Mouse (Mus musculus) embryonic facial prominence, embryonic 15.5 days (tissue): Measurements from ENCODE around the gene Actl11. TPM values are rescaled to one million over a fixed set of nuclear protein-coding genes. Genes with fewer than 3 reads are reported as not detected.

ENCODE experiments used
- ATAC-seq: fragments of 200-750 bp; cut with Nextera tagmentation; 2 replicates; pipeline ENCODE4 v1.8.0; 2017; ENCODE audit warnings: low read depth, moderate TSS enrichment; ENCODE audit not compliant: insufficient number of reproducible peaks, low FRiP score, low TSS enrichment
- H3K27ac ChIP-seq: fragments of 300-500 bp; sonication (generic); replicated peaks from 2 replicates; pipeline ENCODE4 v1.5.1; 2015; ENCODE audit warnings: mild to moderate bottlenecking, inconsistent platforms
- H3K27me3 ChIP-seq: fragments of 300-500 bp; sonication (generic); 2 replicates; pipeline ENCODE4 v1.6.1; 2015; ENCODE audit warnings: inconsistent platforms
- H3K36me3 ChIP-seq: fragments of 300-500 bp; sonication (generic); 2 replicates; pipeline ENCODE4 v1.6.1; 2015; ENCODE audit warnings: mild to moderate bottlenecking, inconsistent platforms
- H3K4me1 ChIP-seq: fragments of 300-500 bp; sonication (generic); 2 replicates; pipeline ENCODE4 v1.6.1; 2015; ENCODE audit warnings: inconsistent platforms
- H3K4me2 ChIP-seq: fragments of 300-500 bp; sonication (generic); replicated peaks from 2 replicates; pipeline ENCODE4 v1.6.1; 2015; ENCODE audit warnings: mild to moderate bottlenecking, inconsistent platforms
- H3K4me3 ChIP-seq: fragments of 300-500 bp; sonication (generic); replicated peaks from 2 replicates; pipeline ENCODE4 v1.5.1; 2015; ENCODE audit warnings: mild to moderate bottlenecking, inconsistent platforms
- H3K9ac ChIP-seq: fragments of 300-500 bp; sonication (generic); 2 replicates; pipeline ENCODE4 v1.6.1; 2015; ENCODE audit warnings: inconsistent platforms
- H3K9me3 ChIP-seq: fragments of 300-500 bp; sonication (generic); replicated peaks from 2 replicates; pipeline ENCODE4 v1.6.1; 2016; ENCODE audit warnings: inconsistent platforms
- WGBS: fragments of 180-500 bp; shearing (Covaris S2); methylation state at CpG from one replicate; pipeline ENCODE4 v1.1.7; 2015; 5-methylcytosine and 5-hydroxymethylcytosine counted together
- polyA plus RNA-seq: library from polyadenylated mRNA; unstranded; fragments of >200 nt; fragmentation: Nextera tagmentation; extraction: Ambion mirVana; gene quantifications from 2 replicates; pipeline ENCODE4 v1.2.1, GENCODE M21; 2015

The Actl11 gene
- polyA plus RNA-seq = not detected in 2 replicates

GRCm38 (mm10) chr9:107928169-107928568 lies at the start of gene Actl11:
TSS of gene Actl11 (plus strand) at chr9:107928469.
- 76% methylated on average over 3 of the region's 3 CpGs for WGBS
- Histone ChIP-seq H3K36me3 (no peaks in the 10 kb centered on the region), H3K4me2 (no peak within 1 kb of the TSS), H3K27ac (no peak within 1 kb of the TSS), H3K9me3 (no peaks in the 10 kb centered on the region), H3K9ac (no peak within 1 kb of the TSS), H3K4me1 (peaks cover 17% of the 10 kb centered on the region), H3K27me3 (no peaks in the 10 kb centered on the region; the same call in 1 of the 2 replicates), H3K4me3 (no peak within 1 kb of the TSS)
- ATAC-seq = no peak

- H3K36me3 ChIP-seq = no peaks in the 10 kb centered on the region
- H3K27ac ChIP-seq = no peak overlapping the region
- no peak overlapping the region for H3K4me3 ChIP-seq
- no peak for ATAC-seq
- H3K4me2 ChIP-seq = no peak overlapping the region
- no peak overlapping the region for H3K9ac ChIP-seq
- 45% methylated on average over 4 of the region's 4 CpGs for WGBS
- no peaks in the 10 kb centered on the region for H3K9me3 ChIP-seq
- no peaks in the 10 kb centered on the region for H3K27me3 ChIP-seq
- no peaks in the 10 kb centered on the region for H3K4me1 ChIP-seq
Measured at GRCm38 (mm10) chr9:107880411-107880810, 47.9 kb upstream of the Actl11 start.

- under 1% methylated on average over 28 of the region's 28 CpGs for WGBS
Measured at GRCm38 (mm10) chr9:107887804-107888266, 40.4 kb upstream of the Actl11 start, which contains the start of gene Mon1a. TSS of gene Mon1a (plus strand) at chr9:107888151.

GRCm38 (mm10) chr9:107888267-107888850 lies 39.9 kb upstream of the Actl11 start:
- H3K4me1 ChIP-seq = peaks cover 21% of the 10 kb centered on the region
- peak overlapping the region; percentile 78 for H3K4me2 ChIP-seq
- H3K9ac ChIP-seq = peak overlapping the region; percentile 82
- H3K9me3 ChIP-seq = no peaks in the 10 kb centered on the region
- H3K4me3 ChIP-seq = peak overlapping the region; percentile 82
- ATAC-seq = peak; percentile 72
- H3K27ac ChIP-seq = peak overlapping the region; percentile 77
- H3K36me3 ChIP-seq = no peaks in the 10 kb centered on the region
- H3K27me3 ChIP-seq = 0 out of 2 replicates have a peak, but pooled peaks cover 6% of the 10 kb centered on the region
- WGBS = under 1% methylated on average over 18 of the region's 18 CpGs

More at GRCm38 (mm10) chr9:107887804-107888266, 40.4 kb upstream of the Actl11 start, which contains the start of gene Mon1a:
- no peaks in the 10 kb centered on the region for H3K36me3 ChIP-seq
- H3K9me3 ChIP-seq = no peaks in the 10 kb centered on the region
- peak within 1 kb of the TSS; percentile 82 for H3K9ac ChIP-seq
- H3K4me2 ChIP-seq = peak within 1 kb of the TSS; percentile 78
- ATAC-seq = peak; percentile 95
- H3K27me3 ChIP-seq = 0 out of 2 replicates have a peak, but pooled peaks cover 6% of the 10 kb centered on the region
- peak within 1 kb of the TSS; percentile 77 for H3K27ac ChIP-seq
- H3K4me3 ChIP-seq = peak within 1 kb of the TSS; percentile 82
- H3K4me1 ChIP-seq = peaks cover 21% of the 10 kb centered on the region

GRCm38 (mm10) chr9:107890260-107890659 lies 38.0 kb upstream of the Actl11 start:
- H3K9me3 ChIP-seq = no peaks in the 10 kb centered on the region
- 0 out of 2 replicates have a peak overlapping the region, but pooled peaks have one; percentile 10 for H3K4me2 ChIP-seq
- 0 out of 2 replicates have a peak, but pooled peaks cover 6% of the 10 kb centered on the region for H3K27me3 ChIP-seq
- H3K36me3 ChIP-seq = no peaks in the 10 kb centered on the region
- ATAC-seq = no peak
- WGBS = 74% methylated on average over 6 of the region's 6 CpGs
- 0 out of 2 replicates have a peak overlapping the region, but pooled peaks have one; percentile 4 for H3K4me3 ChIP-seq
- peaks cover 21% of the 10 kb centered on the region for H3K4me1 ChIP-seq
- H3K27ac ChIP-seq = peak overlapping the region; percentile 51; the same call in 1 of the 2 replicates
- no peak overlapping the region for H3K9ac ChIP-seq

- no peak for ATAC-seq
- 96% methylated on average over 1 of the region's 1 CpGs for WGBS
Measured at GRCm38 (mm10) chr9:107891023-107891422, 37.2 kb upstream of the Actl11 start.

GRCm38 (mm10) chr9:107898563-107898962 lies 29.7 kb upstream of the Actl11 start:
- ATAC-seq = no peak
- H3K36me3 ChIP-seq = peaks cover 37% of the 10 kb centered on the region
- peaks cover 21% of the 10 kb centered on the region for H3K27me3 ChIP-seq
- no peak overlapping the region for H3K4me2 ChIP-seq
- 78% methylated on average over 10 of the region's 10 CpGs for WGBS
- no peak overlapping the region for H3K27ac ChIP-seq
- H3K9me3 ChIP-seq = no peaks in the 10 kb centered on the region
- H3K4me1 ChIP-seq = peaks cover 9% of the 10 kb centered on the region
- H3K4me3 ChIP-seq = no peak overlapping the region
- H3K9ac ChIP-seq = no peak overlapping the region

More at GRCm38 (mm10) chr9:107891023-107891422, 37.2 kb upstream of the Actl11 start:
- Histone ChIP-seq H3K4me1 (peaks cover 21% of the 10 kb centered on the region), H3K27ac (no peak overlapping the region), H3K9me3 (no peaks in the 10 kb centered on the region), H3K9ac (no peak overlapping the region), H3K4me2 (no peak overlapping the region), H3K27me3 (0 out of 2 replicates have a peak, but pooled peaks cover 6% of the 10 kb centered on the region), H3K36me3 (no peaks in the 10 kb centered on the region), H3K4me3 (no peak overlapping the region)

GRCm38 (mm10) chr9:107899855-107900254 lies 28.4 kb upstream of the Actl11 start:
- no peak overlapping the region for H3K9ac ChIP-seq

GRCm38 (mm10) chr9:107900840-107901626 lies 27.2 kb upstream of the Actl11 start:
- Histone ChIP-seq H3K4me3 (peak overlapping the region; percentile 27), H3K27me3 (peaks cover 21% of the 10 kb centered on the region), H3K36me3 (peaks cover 37% of the 10 kb centered on the region), H3K9ac (no peak overlapping the region), H3K27ac (no peak overlapping the region), H3K9me3 (no peaks in the 10 kb centered on the region), H3K4me2 (peak overlapping the region; percentile 47), H3K4me1 (peaks cover 18% of the 10 kb centered on the region)
- WGBS = 11% methylated on average over 44 of the region's 44 CpGs
- ATAC-seq = no peak

More at GRCm38 (mm10) chr9:107899855-107900254, 28.4 kb upstream of the Actl11 start:
- Histone ChIP-seq H3K4me1 (peaks cover 10% of the 10 kb centered on the region), H3K27ac (no peak overlapping the region), H3K36me3 (peaks cover 37% of the 10 kb centered on the region), H3K4me2 (no peak overlapping the region), H3K27me3 (peaks cover 21% of the 10 kb centered on the region), H3K4me3 (no peak overlapping the region), H3K9me3 (no peaks in the 10 kb centered on the region)
- ATAC-seq = no peak
- 68% methylated on average over 12 of the region's 12 CpGs for WGBS

- Histone ChIP-seq H3K36me3 (peaks cover 35% of the 10 kb centered on the region), H3K9me3 (no peaks in the 10 kb centered on the region), H3K4me2 (0 out of 2 replicates have a peak overlapping the region, but pooled peaks have one; percentile 47), H3K27ac (no peak overlapping the region), H3K4me1 (peaks cover 23% of the 10 kb centered on the region), H3K27me3 (peaks cover 21% of the 10 kb centered on the region), H3K4me3 (no peak overlapping the region), H3K9ac (no peak overlapping the region)
- no peak for ATAC-seq
- 19% methylated on average over 17 of the region's 17 CpGs for WGBS
Measured at GRCm38 (mm10) chr9:107901627-107901914, 26.7 kb upstream of the Actl11 start.

GRCm38 (mm10) chr9:107904726-107905125 lies 23.5 kb upstream of the Actl11 start:
- WGBS = 1% methylated on average over 4 of the region's 4 CpGs
- H3K4me1 ChIP-seq = peaks cover 55% of the 10 kb centered on the region

More at GRCm38 (mm10) chr9:107904726-107905125, 23.5 kb upstream of the Actl11 start:
- Histone ChIP-seq H3K4me3 (no peak overlapping the region), H3K36me3 (peaks cover 20% of the 10 kb centered on the region), H3K27me3 (peaks cover 15% of the 10 kb centered on the region), H3K27ac (0 out of 2 replicates have a peak overlapping the region, but pooled peaks have one; percentile 41), H3K4me2 (no peak overlapping the region), H3K9me3 (no peaks in the 10 kb centered on the region), H3K9ac (no peak overlapping the region)
- peak; percentile 53; the same call in 1 of the 2 replicates for ATAC-seq
